Mouse (Mus musculus): ENCODE results near the gene Lhfp. TPM values are rescaled to one million over a fixed set of nuclear protein-coding genes. Genes with fewer than 3 reads are reported as not detected.
"Not testable (repeated sequence)": the region's sequence is repeated elsewhere in the genome, so short reads cannot be mapped to it uniquely, and the experiment has no call there.

Gene Lhfp
- polyA plus RNA-seq, 2 experiments, result 2.6 to 2.7 TPM

DNA sequence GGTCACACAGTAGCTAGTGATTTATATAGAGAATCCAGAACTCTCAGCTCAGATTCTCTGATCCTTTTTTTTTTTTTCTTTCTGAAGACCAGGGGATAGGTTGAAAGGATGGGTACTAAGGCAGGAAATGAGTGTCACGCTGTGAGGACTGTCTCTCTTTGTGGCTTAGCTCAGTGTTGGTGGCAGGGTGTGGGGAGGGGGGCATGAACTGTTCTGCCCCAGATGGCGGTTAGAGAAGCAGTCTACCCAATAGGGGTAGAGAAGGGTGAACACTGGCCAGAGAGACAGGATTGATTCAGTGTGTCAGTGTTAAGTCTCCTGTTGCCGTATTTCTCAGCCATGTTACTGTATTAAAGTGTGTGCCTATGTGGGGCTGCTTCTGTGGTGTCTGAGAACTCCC, 189.2 kb downstream of the Lhfp start:
- H3K4me2 ChIP-seq (ENCODE audit: low read depth), result no peak overlapping the region
- no peaks in the 10 kb centered on the region; a peak in 1 of 4 replicates for H3K4me1 ChIP-seq (replicated peaks; ENCODE audit: control insufficient read depth in 2 of 2, insufficient read depth in 2 of 2, low read length in 1 of 2)
- H3K4me3 ChIP-seq (ENCODE audit: insufficient read depth in 1 of 2, low read depth in 2 of 2, low read length in 2 of 2), result no peak overlapping the region
- TF ChIP-seq CTCF (IDR thresholded peaks at IDR 0.05; ENCODE audit: low read depth), result no peak
- DNase-seq (ENCODE audit: low read depth in 3 of 3, low spot score in 3 of 3) (no peak), ATAC-seq (ENCODE audit: insufficient read depth) (no peak)
- 35% methylated on average over 3 of the region's 3 CpGs for WGBS (ENCODE audit: insufficient replicate concordance)
- H3K27me3 ChIP-seq (ENCODE audit: control insufficient read depth, insufficient read depth, low read length), result no peaks in the 10 kb centered on the region
- H3K9ac ChIP-seq (replicated peaks), result no peak overlapping the region
- H3K9me3 ChIP-seq (ENCODE audit: control insufficient read depth, low read length), result no peaks in the 10 kb centered on the region
- no peaks in the 10 kb centered on the region for H3K36me3 ChIP-seq (replicated peaks; ENCODE audit: control insufficient read depth, insufficient read depth, low read depth)
- H3K27ac ChIP-seq, result no peak overlapping the region

DNA sequence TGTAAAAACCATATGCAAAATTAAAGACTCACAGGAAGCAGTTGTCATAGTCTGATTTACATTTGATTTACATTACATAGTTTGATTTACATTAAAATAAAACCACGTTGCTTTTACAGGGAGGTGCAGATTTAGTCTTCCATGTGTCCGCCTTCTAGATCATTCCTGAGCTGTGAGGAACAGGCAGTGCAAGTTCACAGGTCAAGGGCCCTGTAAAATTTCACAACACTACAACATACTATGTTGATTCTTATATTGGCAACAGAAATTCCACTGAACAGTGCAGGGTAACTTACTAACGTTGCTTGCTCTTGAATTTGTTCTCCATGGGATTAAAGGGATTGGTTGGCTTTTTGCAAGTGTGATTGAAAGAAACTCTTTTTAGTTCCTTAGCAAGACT, 189.8 kb downstream of the Lhfp start:
- WGBS (ENCODE audit: insufficient replicate concordance), result 53% methylated on average over 3 of the region's 3 CpGs
- no peak overlapping the region for H3K9ac ChIP-seq (replicated peaks)
- no peak overlapping the region for H3K27ac ChIP-seq
- no peak overlapping the region for H3K4me3 ChIP-seq (ENCODE audit: insufficient read depth in 1 of 2, low read depth in 2 of 2, low read length in 2 of 2)
- no peak overlapping the region for H3K4me2 ChIP-seq (ENCODE audit: low read depth)
- no peaks in the 10 kb centered on the region for H3K4me1 ChIP-seq (replicated peaks; ENCODE audit: control insufficient read depth in 2 of 2, insufficient read depth in 2 of 2, low read length in 1 of 2)
- DNase-seq (ENCODE audit: low read depth in 3 of 3, low spot score in 3 of 3) (no peak), ATAC-seq (ENCODE audit: insufficient read depth) (no peak)
- no peaks in the 10 kb centered on the region for H3K36me3 ChIP-seq (replicated peaks; ENCODE audit: control insufficient read depth, insufficient read depth, low read depth)
- TF ChIP-seq EP300 (IDR thresholded peaks at IDR 0.05; ENCODE audit: low read depth), result no peak
- no peak for TF ChIP-seq CTCF (IDR thresholded peaks at IDR 0.05; ENCODE audit: low read depth)
- no peaks in the 10 kb centered on the region for H3K27me3 ChIP-seq (ENCODE audit: control insufficient read depth, insufficient read depth, low read length)
- no peaks in the 10 kb centered on the region for H3K9me3 ChIP-seq (ENCODE audit: control insufficient read depth, low read length)

DNA sequence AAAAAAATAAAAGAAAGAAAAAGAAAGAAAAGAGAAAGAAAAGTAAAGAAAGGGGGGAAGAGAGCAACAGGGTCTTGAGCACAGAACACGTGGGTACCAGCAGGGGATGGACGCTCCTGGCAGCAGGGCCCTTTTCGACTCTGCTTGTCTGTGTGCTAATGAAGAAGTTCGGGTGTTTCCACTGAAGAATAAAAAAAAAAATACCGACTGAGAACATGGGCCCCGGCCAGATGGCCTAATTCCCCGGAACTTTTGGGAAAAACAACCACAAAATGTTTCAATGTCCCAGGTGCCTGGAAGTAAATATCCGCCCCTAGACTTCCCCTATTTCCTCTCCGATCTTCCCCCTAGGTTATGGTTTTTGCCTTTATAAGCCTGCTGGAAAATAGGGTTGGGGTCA, 191.1 kb downstream of the Lhfp start:
- DNase-seq (ENCODE audit: low read depth in 3 of 3, low spot score in 3 of 3); H3K27me3 ChIP-seq (ENCODE audit: control insufficient read depth, insufficient read depth, low read length); H3K9me3 ChIP-seq (ENCODE audit: control insufficient read depth, low read length); H3K4me3 ChIP-seq (ENCODE audit: insufficient read depth in 1 of 2, low read depth in 2 of 2, low read length in 2 of 2); ATAC-seq (ENCODE audit: insufficient read depth); H3K4me1 ChIP-seq (replicated peaks; ENCODE audit: control insufficient read depth in 2 of 2, insufficient read depth in 2 of 2, low read length in 1 of 2); H3K36me3 ChIP-seq (replicated peaks; ENCODE audit: control insufficient read depth, insufficient read depth, low read depth); H3K9ac ChIP-seq (replicated peaks); H3K27ac ChIP-seq; H3K4me2 ChIP-seq (ENCODE audit: low read depth): not testable (repeated sequence)
- 64% methylated on average over 9 of the region's 9 CpGs for WGBS (ENCODE audit: insufficient replicate concordance)

DNA sequence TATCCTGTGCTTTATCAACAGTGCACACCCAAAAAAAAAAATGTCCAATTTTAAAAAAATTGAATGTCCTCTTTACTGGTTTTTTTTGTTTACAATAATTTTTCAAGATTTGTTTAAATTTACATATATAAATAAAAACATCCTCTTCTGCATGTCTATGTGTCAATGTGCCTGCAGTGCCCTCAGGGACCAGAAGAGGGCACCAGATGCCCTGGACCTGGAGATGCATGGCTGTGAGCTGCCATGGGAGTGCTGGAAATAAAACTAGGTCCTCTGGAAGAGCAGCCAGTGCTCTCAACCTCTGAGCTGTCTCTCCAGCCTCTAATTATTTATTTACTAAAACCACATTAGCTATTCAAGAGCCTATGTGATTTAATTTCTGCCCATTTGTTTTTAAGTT, 193.4 kb downstream of the Lhfp start:
- H3K9ac ChIP-seq (replicated peaks), result no peak overlapping the region
- ATAC-seq (ENCODE audit: insufficient read depth) (no peak), DNase-seq (ENCODE audit: low read depth in 3 of 3, low spot score in 3 of 3) (no peak)
- H3K4me3 ChIP-seq (ENCODE audit: insufficient read depth in 1 of 2, low read depth in 2 of 2, low read length in 2 of 2), result no peak overlapping the region
- H3K9me3 ChIP-seq (ENCODE audit: control insufficient read depth, low read length), result no peaks in the 10 kb centered on the region
- H3K4me1 ChIP-seq (replicated peaks; ENCODE audit: control insufficient read depth in 2 of 2, insufficient read depth in 2 of 2, low read length in 1 of 2), result no peaks in the 10 kb centered on the region
- no peaks in the 10 kb centered on the region for H3K36me3 ChIP-seq (replicated peaks; ENCODE audit: control insufficient read depth, insufficient read depth, low read depth)
- H3K27me3 ChIP-seq (ENCODE audit: control insufficient read depth, insufficient read depth, low read length), result no peaks in the 10 kb centered on the region
- H3K27ac ChIP-seq, result no peak overlapping the region
- TF ChIP-seq CTCF (IDR thresholded peaks at IDR 0.05; ENCODE audit: low read depth) (peak; percentile 54), EP300 (IDR thresholded peaks at IDR 0.05; ENCODE audit: low read depth) (no peak)
- H3K4me2 ChIP-seq (ENCODE audit: low read depth), result no peak overlapping the region

DNA sequence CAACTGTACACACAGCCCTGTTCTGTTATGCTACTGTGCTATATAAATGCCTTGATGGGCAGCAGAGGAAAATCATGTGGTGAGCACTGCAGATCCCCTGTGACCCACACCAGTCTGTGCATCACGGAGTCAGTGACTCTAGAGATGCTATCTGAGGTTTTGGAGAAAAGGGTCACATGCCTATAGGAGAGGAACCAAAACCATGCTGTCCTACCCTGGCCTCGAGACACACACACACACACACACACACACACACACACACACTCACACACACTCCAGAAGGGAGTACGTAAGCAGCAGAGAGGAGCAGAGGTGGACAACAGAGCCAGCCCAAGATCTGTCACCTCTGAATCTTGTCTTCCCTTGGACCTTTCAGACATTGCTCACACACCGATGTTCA, 195.1 kb downstream of the Lhfp start:
- no peak for TF ChIP-seq CTCF (IDR thresholded peaks at IDR 0.05; ENCODE audit: low read depth)
- no peak for TF ChIP-seq EP300 (IDR thresholded peaks at IDR 0.05; ENCODE audit: low read depth)
- H3K4me3 ChIP-seq (ENCODE audit: insufficient read depth in 1 of 2, low read depth in 2 of 2, low read length in 2 of 2), result no peak overlapping the region
- WGBS (ENCODE audit: insufficient replicate concordance), result 56% methylated on average over 4 of the region's 4 CpGs
- H3K9ac ChIP-seq (replicated peaks), result no peak overlapping the region
- no peaks in the 10 kb centered on the region for H3K36me3 ChIP-seq (replicated peaks; ENCODE audit: control insufficient read depth, insufficient read depth, low read depth)
- no peaks in the 10 kb centered on the region for H3K9me3 ChIP-seq (ENCODE audit: control insufficient read depth, low read length)
- H3K27me3 ChIP-seq (ENCODE audit: control insufficient read depth, insufficient read depth, low read length), result no peaks in the 10 kb centered on the region
- no peaks in the 10 kb centered on the region for H3K4me1 ChIP-seq (replicated peaks; ENCODE audit: control insufficient read depth in 2 of 2, insufficient read depth in 2 of 2, low read length in 1 of 2)
- ATAC-seq (ENCODE audit: insufficient read depth), result no peak
- no peak overlapping the region for H3K27ac ChIP-seq
- H3K4me2 ChIP-seq (ENCODE audit: low read depth), result no peak overlapping the region
- no peak for DNase-seq (ENCODE audit: low read depth in 3 of 3, low spot score in 3 of 3)

DNA sequence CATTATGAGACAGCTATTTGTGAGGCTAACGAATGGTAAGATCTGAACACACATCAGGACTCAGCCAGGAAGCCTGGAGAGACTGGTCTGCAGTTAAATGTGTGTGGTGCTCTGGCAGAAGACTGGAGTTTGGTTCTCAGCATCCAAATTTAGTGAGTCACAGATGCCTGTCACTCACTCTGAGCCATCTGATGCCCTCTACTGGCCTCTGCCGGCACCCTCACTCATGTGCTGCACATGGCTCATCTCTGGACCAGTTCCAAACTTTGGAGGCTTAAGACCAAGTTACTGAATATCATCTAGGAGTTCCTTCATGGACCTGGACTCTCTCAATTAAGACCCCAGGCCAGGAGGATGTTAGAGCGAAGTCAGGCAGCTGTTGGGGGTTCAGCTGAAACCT, 198.8 kb downstream of the Lhfp start:
- H3K9me3 ChIP-seq (ENCODE audit: control insufficient read depth, low read length), result no peaks in the 10 kb centered on the region
- H3K36me3 ChIP-seq (replicated peaks; ENCODE audit: control insufficient read depth, insufficient read depth, low read depth), result no peaks in the 10 kb centered on the region
- H3K4me2 ChIP-seq (ENCODE audit: low read depth), result no peak overlapping the region
- TF ChIP-seq CTCF (IDR thresholded peaks at IDR 0.05; ENCODE audit: low read depth) (no peak), EP300 (IDR thresholded peaks at IDR 0.05; ENCODE audit: low read depth) (no peak)
- H3K9ac ChIP-seq (replicated peaks), result no peak overlapping the region
- DNase-seq (ENCODE audit: low read depth in 3 of 3, low spot score in 3 of 3) (no peak), ATAC-seq (ENCODE audit: insufficient read depth) (no peak)
- H3K4me3 ChIP-seq (ENCODE audit: insufficient read depth in 1 of 2, low read depth in 2 of 2, low read length in 2 of 2), result no peak overlapping the region
- no peaks in the 10 kb centered on the region for H3K27me3 ChIP-seq (ENCODE audit: control insufficient read depth, insufficient read depth, low read length)
- H3K27ac ChIP-seq, result no peak overlapping the region
- 71% methylated on average over 3 of the region's 3 CpGs for WGBS (ENCODE audit: insufficient replicate concordance)
- H3K4me1 ChIP-seq (replicated peaks; ENCODE audit: control insufficient read depth in 2 of 2, insufficient read depth in 2 of 2, low read length in 1 of 2), result no peaks in the 10 kb centered on the region
